Mouse (Mus musculus): ENCODE results near the gene 9130409I23Rik.

9130409I23Rik gene

DNA sequence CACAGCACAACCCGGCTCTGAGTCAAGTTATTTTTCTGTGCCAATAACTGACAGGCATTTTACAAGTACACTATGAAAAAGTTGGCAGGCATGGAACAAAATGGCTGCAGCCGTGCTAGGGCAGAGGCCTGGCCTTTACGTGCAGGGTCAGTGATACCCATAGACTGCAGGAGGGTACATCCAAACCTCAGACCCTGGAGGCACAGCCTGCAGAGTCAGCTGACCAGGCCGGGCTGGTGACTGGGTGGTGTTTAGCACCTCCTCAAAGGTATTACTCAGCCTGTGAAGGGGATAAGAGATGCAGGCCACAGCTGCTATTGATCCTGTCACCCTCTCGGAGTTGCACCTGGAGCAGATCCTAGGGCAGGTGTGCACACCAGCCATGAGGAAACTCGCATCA, at the start of gene 9130409I23Rik:
Gene 9130409I23Rik (plus strand): TSS at position 301 of the 400 bp plus-strand sequence.
- DNase-seq (ENCODE audit: extremely low spot score) = no peak

DNA sequence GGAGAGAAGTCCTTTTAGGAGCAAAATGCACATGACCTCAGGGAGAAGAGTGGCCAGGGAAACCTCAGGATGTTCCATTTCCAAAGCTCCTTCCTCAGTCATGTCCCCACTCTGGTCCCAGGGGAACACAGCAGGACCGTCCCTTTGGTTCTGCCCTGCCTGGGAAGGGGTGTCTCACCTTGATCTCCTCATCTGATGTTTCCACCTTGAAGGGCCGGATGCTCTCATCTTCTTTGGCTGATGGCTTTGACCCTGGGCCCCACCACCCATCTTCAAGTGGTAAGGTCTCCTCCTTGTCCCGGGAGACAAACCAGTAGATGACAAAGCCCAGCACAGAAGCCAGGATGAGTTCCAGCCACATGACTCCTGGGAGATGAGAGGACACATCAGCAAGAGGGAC, 49.4 kb upstream of the 9130409I23Rik start:
- DNase-seq (ENCODE audit: extremely low spot score) = no peak

DNA sequence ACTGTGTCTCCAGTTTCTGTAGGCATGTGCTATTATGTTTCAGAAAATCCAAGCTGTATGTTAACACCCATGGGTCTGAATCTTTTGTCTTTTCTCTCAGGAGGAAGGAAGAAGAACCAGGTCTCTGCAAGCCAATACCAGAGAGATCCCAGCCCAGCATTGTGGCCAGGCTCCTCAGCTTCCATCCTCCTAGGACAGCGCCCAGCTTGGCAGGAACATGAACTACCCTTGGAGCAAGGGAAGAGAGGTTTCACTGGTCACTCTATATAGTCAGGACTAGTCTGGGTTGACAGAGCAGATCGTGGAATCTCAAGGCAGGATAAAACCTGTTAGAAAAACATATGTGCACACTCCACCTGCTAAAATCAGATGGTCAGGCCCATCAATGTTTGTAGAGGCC, 47.2 kb upstream of the 9130409I23Rik start:
- no peak for DNase-seq (ENCODE audit: extremely low spot score)

DNA sequence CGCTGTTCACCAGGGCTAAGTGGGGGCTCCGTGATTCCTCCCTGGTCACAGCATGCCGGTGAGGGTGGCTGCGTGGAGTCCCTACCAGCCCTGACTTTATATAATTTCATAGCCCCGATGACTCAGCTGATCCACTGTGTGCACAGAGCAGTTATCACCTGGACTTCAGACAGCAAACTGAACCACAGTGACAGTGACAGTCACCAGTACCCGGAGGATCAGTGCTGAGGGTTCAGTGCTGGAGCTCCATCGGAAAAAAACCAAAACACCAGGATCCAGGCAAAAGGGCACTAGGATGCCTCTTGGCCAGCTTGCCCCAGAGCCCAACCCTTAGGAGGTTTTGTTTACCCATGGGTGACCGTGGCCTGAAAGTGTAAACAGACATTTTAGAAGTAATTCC, 45.7 kb upstream of the 9130409I23Rik start:
- no peak for DNase-seq (ENCODE audit: extremely low spot score)

DNA sequence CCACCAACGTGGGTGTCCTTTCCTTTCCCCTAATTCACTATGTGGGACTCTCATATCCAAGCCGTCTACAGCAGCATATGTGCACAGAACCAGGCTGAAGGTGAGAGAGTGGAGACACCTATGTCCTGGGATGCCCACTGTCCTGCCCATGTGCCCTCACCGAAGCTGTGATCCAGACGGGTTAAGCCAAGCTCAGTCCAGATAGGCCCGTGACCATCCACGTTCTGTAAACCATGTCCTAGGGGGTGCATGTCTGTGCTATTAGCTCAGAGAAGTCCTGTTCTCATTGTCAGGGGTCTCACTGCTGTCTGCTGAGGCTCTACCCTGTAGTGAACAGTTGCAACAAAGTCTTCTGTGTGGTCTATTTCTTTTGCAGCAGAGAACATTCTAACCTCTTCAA, 43.2 kb upstream of the 9130409I23Rik start:
- DNase-seq (ENCODE audit: extremely low spot score) = no peak

DNA sequence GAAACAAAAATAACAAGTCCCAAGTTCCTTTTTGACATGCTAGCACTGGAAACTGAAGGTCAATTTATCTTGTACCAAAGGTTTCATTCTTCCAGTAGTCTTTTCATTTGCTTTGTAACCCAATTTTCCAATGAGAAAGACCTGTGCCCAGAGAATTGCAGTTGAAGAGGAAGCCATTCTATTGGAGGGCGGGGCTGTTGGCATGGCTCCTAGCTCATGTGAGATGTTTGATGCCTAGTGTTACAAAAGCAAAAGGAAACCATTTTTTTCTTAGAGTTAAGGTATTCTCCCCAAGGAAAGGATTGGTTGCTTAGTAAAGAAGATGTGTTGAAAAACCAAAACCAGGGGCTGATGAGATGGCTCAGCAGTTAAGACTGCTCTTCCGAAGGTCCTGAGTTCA, 42.8 kb upstream of the 9130409I23Rik start:
- no peak for DNase-seq (ENCODE audit: extremely low spot score)

DNA sequence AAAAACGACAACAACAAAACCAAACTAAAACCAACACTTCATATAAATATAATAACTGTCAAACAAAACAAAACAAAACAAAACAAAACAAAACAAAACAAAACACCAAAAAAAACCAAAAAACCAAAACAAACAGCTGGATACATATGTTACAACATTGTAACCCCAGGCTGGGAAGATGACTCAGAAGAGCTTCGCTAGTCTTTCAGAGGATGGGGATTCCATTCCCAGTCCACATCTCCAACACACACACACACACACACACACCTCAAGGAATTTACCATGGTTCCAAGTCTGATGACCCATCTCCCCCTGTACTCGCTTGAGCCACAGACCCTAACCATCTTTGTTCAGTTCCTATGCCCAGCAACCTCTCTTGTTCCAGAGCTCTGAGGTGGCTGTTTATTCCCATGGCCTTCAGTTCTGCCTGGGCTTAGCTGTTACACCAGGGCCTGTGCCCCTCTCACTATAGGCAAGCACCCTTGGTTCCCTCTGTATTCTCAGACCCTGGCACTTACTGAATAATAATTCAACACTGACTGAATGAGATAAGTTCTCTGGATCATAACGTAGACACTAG, 41.9 kb upstream of the 9130409I23Rik start:
- no peak for DNase-seq (ENCODE audit: extremely low spot score)

DNA sequence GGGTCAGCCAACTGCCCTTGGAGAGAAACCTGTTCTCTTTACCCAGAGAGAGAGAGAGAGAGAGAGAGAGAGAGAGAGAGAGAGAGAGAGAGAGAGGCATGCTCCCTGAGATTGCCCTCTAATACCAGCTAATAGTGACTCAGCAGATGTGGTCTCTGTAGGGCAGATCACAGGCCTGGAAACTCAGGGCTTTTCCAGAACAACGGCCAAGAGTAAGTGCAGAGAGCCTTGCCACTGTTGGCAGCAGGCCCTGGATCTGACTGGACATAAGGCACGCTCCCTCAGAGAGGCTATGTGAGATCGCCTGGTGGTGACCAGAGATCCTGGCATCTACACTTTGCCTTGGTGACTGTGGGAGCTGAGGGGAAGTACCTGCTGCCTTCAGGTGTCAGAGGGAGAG, 41.3 kb upstream of the 9130409I23Rik start:
- DNase-seq (ENCODE audit: extremely low spot score) = no peak

DNA sequence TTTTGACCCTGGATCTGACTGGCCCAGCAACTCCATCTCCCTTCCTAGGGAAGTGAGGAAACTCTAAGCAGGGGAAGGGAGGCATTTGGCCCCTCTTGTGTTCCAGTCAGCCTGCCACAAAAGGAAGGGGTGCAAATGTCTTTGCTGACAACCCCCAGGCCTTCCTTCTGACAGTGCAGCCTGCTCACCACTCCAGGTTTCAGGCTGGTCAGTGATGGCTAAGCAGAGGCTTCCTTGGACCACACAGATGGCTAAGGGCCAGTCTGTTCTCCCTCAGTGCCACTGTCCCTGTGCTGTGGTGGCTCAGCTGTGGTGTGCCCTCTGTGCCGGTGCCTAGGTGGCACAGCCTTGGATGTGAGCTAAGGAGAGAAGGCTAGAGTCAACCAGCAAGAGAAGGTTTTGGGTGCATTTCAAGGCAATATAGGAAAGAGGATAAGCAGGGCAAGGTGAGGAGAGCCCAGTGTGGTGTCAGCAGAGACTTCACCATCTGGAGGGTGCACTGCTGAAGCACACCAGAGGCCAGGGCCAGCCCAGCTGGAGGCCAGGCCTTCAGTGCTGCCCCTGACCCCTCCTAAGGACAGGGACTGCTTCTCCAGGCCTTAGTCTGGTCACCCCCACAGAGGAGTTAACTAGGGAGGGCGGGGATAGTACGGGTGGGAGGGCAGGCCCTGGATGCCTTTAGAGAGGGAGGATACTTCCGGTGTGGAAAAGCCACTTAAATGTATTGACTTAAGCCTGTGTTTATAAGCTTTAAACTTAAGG, 40.7 kb upstream of the 9130409I23Rik start:
- DNase-seq (ENCODE audit: extremely low spot score) = no peak

DNA sequence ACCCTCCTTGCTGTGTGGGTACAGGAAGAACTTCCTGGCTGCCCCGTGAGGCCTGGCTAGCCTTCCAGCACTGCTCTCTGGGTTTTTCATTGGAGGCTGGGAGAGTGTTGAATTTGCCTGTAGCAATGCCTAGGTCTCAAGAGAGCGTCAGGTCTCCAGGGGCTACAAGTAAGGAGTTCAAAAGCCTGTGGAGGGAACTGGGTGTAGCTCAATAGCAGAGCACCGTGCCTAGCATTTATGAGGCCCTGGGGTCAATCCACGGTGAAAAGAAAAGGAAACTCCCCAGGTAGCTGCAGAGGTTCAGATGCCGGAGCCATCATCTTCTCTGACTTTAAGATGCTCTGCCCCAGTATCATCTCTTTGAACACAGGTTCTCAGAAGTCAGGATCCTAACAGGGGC, 39.4 kb upstream of the 9130409I23Rik start:
- no peak for DNase-seq (ENCODE audit: extremely low spot score)

DNA sequence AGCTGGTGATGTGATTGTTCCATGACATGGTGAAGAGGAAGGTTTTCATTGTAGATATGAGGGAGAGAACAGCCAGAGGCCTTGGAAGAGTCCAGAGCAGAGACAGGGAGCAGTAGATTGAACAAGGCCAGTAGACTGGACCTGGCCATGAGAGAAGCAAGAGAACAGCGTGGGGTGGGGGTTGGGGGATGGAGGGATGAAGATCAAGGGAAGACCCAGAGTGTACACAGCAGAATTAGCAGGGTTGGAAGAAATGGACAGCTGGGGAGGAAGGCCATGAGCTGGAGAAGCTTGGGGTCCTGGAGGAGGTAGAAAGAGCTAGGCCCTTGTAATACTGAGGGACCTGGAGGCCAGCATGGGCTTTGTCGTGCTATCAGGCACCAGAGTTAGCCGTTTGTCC, 38.6 kb upstream of the 9130409I23Rik start:
- no peak for DNase-seq (ENCODE audit: extremely low spot score)

DNA sequence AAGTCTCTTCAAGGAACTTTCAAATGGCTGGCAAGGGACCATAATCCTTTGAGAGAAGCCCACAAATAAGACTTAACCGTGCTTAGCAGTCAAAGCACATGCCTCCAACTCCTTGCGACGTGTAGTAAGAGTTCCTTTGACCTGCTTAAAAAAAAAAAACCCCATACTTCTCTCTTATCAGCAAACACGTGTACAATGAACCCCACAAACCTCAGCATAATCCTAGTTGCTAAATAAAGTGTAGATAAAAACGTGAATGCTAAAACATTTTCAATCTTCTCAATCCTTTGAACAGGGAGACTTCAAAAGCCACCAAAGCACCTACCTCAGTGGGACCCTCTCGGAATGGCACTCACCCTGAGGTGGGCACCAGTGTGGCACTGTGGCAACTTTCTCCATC, 37.6 kb upstream of the 9130409I23Rik start:
- DNase-seq (ENCODE audit: extremely low spot score) = no peak

DNA sequence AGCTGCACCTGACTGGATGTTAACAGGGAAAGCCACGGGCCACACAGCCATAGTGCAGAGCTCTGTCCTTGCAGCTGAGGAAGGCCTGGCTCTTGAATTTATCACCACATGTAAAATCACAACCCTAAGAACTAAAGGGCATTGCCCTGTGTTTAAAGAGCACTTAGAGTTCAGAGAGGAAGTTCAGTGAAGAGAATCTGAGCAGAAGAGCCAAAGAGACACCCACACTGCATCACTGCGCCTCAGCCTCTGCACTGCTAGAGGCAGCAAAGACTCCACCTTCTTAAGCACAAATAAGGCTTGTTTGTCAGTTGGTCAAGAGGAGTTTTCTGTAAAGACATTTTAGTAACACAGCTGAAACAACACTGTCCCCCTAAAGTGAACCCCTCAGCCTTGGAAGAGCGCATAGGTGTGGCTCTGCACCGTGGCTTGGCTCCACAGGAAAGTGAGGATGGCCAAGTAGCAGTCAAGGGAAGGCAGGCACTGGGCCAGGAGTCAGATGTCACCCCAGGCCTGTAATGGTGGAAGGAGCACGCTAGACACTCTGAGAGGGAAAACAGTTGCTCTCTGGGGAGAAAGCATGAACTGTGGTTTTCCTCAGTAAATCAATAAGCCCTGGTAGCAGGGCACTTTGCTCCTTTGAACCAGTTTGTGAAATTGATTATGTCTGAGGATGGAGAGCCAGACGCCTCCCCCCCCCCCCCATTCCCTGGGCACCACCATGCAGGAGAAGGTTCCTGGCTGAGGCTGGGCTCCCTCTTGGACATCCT, 36.1 kb upstream of the 9130409I23Rik start:
- no peak for DNase-seq (ENCODE audit: extremely low spot score)

DNA sequence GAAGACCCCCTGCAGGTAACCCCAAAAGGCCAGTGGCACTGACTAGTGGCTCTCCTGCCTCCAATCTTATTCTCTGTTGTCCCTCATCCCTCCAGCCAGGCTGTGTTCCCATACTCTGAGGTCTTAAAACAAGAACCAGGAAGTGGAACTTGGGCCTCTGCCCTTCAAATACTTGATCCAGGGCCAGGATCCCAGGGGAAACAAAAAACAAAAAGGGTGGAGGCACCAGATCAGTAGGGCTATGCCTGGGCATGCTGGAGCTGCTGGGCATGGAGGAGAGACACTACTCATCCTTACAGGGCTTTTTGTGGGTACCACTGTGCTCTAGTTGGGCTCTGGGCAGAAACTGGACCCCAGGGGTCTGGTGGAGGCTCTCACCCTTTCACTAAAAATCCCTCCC, 35.5 kb upstream of the 9130409I23Rik start:
- no peak for DNase-seq (ENCODE audit: extremely low spot score)

DNA sequence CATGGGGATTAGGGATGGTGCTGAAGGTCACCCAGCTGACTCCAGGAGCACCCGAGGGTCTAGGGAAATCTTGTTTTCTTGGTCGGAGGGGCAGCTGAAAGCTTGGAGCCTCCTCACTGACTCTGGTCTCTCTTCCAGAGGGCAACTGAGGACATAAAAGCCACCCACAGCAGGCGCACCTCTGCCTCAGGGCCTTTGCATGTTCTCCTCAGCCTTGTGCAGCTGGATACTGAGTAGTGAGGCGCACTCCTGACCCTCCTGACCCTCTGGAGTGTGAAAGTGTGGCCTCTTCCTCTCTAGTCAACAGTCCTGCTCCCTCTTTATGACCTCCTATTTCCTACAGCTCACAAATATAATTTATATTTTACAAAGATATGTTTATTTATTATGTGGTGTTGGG, 35.0 kb upstream of the 9130409I23Rik start:
- no peak for DNase-seq (ENCODE audit: extremely low spot score)

DNA sequence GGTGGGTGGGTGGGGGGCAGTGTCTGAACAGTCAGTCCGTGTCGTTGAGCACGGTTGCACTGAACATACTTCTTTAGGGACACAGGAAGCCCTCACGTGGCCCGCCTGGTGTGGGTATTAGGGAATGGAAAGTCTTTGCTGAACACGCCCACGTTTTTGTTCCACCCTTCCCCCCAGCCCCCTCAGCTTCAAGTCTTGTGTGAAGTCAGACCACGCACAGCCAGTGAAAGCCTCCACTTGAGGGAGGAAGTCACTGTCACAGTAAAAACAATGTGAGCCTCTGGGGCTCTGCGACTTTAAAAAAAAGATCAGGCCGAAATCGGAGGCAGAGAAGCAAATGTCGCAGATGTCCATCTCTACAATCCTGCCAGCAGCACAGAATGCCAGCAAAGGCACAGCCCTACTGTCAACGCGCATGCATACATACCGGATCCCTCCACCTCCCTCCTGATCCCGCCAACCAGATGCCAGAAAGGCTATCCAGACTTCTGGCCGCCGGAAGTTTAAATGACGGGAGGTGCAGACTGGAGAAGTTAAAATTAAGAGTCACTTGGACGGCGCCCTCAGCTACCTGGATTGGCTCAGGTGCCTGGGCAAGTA, 34.4 kb upstream of the 9130409I23Rik start:
- DNase-seq (ENCODE audit: extremely low spot score) = peak; percentile 35

DNA sequence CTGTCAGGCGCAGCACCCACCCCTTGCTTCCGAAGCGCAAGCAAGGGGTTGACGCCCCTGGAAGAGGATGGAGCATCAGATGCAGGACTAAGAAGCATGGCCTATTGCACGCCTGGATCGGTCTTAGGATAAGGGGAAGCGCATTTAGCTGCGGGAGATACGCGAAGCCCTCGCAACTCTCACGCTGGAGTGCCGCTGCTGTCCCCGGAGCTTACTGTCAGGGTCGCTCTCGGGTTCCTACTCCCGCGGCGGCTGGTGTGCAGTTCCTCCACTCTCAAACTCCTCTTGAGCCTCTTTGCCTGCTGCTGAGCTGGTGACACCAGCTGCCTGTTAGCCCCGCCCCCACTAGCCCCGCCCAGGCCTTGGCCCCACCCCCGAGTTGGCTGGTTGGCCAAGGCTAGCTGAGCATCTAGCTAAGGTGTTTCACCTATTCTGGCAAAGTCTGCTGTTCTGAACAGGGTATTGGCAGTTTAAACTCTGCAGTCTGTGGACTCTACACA, 33.8 kb upstream of the 9130409I23Rik start:
- peak; percentile 86 for DNase-seq (ENCODE audit: extremely low spot score)

DNA sequence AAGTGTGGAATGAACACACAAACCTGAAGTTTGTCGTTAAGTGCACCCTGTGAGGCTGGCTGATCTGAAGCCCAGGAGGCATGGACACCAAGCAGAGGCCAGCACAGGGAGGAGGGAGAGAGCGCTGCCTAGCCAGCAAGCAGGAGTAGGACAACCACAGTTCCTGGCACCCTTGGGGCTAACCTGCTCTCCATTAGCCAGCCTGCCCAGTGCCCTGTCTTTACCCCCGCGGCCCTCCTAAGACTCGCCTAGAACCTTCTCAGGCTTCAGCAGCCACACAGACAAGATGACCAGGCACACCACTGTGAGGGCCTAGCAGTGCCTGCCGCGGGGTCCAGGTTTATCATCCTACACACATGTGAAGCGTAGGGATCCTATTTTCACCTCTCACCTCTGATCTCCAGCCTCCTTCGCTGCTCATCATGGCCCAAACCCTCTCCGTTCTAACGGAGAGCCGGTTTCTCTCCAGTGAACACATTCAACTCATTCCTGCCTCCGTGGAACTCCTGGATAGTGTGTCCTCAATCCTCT, 33.1 kb upstream of the 9130409I23Rik start:
- no peak for DNase-seq (ENCODE audit: extremely low spot score)

DNA sequence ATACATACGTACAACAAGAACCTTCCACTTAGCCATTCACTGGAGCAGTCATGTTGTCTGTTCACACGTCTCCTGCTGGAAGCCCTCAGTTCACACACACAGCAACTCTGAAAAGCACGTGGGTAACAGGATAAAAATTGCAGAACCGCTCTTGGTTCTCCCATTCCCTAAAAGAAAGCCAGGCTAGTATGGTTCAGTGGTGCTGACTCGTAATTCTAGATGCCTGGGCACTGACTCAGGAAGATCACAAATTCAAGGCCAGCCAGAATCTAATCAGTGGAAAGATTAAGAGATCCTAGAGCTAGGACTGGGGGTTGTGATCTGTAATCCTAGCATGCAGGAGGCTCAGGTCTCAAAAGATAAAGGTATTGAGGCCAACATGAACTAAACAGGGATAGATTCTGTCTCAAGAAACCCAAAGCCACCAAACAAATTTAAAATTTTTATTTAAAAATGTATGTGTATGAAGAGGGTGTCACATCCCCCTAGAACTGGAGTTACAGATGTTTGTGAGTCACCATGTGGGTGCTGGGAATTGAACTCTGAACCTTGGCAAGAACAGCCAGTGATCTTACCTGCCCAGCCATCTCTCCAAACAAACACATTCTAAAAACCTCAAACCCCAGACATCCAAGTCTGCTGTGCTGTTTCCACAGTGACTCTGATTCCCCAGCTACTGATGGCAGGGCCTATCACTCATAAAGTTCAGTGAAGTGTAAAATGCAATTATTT, 30.1 kb upstream of the 9130409I23Rik start, which contains the start of gene Ephx1:
Gene Ephx1 (minus strand): TSS at position 149 of the 732 bp plus-strand sequence.
- no peak for DNase-seq (ENCODE audit: extremely low spot score)

DNA sequence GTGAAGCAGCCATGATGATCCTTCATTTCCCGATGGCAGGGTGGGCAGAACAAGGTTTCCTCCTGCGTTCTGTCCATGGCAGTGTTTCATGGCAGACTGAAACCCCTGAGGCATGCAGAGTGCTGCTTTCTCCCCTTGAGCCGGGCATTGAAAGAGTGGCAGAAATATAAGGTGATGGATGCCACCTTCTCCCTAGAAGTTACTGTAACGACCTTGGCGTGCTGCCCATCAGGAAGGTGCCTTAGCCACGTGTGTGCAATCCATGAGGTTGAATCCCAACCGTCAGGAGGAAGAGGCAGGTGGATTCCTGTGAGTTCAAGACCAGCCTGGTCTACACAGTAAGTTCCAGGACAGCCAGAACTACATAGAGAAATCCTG, 29.6 kb upstream of the 9130409I23Rik start:
- no peak for DNase-seq (ENCODE audit: extremely low spot score)

DNA sequence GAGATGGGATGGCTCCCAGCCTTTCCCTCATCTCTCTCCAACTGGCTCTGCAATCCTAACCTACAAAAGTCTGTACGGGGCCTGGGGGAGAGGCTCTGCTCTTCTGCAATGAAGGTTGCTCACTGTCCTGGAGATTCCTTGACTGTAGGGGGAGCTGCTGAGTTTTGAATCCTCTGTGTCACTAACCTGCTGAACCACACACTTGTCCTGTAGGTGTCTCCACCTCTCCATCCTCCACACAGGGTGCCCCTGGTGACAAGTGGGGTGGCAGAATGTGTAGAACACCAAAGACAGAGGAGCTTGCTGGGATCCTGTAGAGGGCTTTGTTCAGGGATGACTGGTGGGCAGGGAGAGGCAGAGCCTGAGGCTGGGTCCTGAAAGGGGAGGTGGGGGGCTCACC, 28.8 kb upstream of the 9130409I23Rik start:
- peak; percentile 62 for DNase-seq (ENCODE audit: extremely low spot score)
